Mouse (Mus musculus) stomach, postnatal 0 days (tissue): ENCODE measurements around the gene Noxred1.
"Not testable (repeated sequence)": the region's sequence is repeated elsewhere in the genome, so short reads cannot be mapped to it uniquely, and the experiment has no call there.

Experiments used
- CTCF ChIP-seq: IDR thresholded peaks from 2 replicates; pipeline ENCODE4 v1.5.1; 2016; ENCODE audit warnings: antibody characterized with exemption, low read depth, mild to moderate bottlenecking, moderate library complexity
- EP300 ChIP-seq: optimal IDR thresholded peaks from 2 replicates; pipeline ENCODE3; 2016; ENCODE audit warnings: antibody characterized with exemption

GRCm38 (mm10) chr12:87205789-87206188 is 32.7 kb downstream of the Noxred1 start:
- not testable (repeated sequence) for TF ChIP-seq CTCF, EP300
